Mouse (Mus musculus): ENCODE data around the gene Ptprm.

Gene Ptprm

DNA sequence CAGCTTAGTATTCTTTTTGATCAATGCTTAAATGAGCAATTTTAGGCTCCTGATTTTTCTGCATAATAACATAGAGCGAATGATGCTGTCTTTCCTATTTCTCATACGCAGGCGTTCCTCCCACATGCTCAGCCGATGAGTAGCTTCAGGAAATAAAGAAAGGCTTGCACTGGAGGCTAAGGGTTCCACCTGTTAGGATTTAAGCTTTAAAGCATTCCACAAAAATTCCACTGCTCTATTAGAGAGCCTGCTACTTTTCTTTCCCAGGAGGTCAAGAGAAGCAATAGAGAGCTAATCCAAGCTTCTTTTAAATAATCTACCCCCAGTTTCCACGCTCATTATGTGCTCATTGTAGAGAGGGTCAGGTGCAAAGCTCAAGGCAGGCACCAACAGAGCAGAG is 127.3 kb downstream of the Ptprm start:
- DNase-seq (ENCODE audit: extremely low spot score, low spot score): no peak

DNA sequence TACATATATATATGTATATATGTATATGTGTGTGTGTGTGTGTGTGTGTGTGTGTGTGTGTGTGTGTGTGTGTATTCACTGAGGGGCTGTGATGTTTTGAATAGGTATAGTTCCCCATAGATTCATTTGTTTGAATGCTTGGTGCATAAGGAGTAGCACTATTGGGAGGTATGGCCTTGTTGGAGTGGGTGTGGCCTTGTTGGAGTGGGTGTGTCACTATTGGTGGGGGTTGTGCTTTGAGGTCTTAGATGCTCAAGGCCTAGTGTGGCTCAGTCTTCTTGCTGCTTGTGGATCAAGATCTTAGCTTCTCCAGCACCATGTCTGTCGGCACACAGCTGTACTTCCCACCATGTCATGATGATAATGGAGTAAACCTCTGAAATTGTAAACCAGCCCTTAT is 138.9 kb downstream of the Ptprm start:
- DNase-seq (ENCODE audit: extremely low spot score, low spot score): no peak

DNA sequence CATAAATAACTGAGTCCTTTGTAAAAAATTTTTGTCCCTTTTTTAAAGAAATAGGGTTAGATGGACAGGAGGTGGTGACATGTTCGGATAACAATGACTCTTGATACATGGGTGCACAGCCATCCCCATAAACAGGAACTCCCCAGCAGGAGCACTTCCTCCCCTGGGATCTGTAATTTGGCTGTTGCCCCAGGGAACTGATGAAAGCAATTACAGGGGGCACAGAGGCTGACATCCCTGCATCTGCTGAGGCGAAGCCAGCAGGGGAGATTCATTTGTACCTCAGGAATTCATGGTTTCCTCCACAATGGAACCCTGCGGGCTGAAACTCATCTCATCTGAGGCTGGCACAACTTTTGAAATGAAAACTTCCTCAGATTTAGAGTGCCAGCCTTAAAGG is 140.5 kb downstream of the Ptprm start:
- no peak for DNase-seq (ENCODE audit: extremely low spot score, low spot score)

DNA sequence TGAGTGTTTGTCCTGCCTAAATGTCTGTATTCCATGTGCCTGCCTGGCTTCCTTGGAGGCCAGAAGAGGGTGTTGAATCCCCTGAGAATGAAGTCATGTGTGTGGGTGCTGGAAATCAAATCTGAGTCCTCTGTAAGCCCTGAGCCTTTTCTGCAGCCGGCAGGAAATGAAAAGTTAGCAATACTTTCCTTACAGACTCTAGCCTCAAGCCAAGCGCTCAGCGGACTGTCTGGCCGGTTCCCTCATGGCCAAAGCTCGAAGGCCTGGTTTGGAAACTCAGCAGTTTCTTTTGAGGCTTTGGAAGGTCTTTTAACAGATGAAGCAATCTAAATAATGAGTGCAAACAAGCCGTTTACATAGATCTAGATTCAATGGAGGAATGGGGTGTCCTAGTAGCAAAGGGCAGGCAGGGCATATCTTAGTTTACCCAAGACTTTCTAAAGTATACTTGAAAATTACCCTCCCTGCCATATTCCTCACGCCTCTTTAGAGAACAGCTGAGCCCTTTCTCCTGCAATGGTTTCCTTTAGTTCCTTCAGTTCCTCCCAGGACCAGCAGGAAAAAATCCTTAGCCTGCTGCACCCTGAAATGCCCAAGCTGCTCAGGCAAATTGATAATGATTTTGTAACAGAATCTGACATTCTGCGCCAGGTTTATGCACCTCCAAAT is 144.4 kb downstream of the Ptprm start:
- no peak for DNase-seq (ENCODE audit: extremely low spot score, low spot score)

DNA sequence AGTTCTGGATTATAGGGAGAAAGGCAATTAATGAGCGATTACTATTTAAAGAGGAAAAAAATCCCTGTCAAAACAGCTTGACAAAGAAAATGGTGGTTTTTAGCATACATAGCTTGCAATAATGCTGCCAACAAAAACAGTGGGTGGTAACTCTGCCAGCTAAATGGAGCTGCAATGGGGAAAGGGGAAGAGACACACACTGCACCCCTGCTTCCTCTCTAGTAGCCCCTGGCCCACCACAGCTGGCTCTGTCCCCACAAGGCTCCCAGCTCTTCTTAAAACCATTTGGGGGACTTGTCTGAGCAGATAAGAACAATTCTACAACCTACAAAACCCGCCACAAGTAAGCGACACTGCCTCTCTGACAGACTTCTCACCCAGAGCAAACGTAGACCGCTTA is 145.7 kb downstream of the Ptprm start:
- no peak for DNase-seq (ENCODE audit: extremely low spot score, low spot score)

DNA sequence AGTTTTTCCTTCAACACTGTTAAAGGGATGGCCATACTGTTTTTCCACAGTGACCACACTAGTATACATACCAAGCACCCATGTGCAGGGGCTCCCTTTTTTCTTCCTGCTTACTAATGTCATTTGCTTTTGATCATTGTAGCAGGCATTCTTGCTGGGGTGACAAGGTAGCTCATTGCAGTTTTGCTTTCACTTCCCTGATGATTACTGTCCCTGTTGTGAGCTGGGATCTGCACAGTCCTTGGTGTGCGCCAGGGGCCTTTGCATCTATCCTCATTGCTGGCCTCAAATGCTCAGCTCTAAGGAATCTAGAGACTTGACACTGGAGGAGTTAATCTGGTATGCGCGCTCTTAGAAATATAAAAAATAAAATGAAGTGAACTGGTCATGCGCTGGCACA is 147.3 kb downstream of the Ptprm start:
- no peak for DNase-seq (ENCODE audit: extremely low spot score, low spot score)

DNA sequence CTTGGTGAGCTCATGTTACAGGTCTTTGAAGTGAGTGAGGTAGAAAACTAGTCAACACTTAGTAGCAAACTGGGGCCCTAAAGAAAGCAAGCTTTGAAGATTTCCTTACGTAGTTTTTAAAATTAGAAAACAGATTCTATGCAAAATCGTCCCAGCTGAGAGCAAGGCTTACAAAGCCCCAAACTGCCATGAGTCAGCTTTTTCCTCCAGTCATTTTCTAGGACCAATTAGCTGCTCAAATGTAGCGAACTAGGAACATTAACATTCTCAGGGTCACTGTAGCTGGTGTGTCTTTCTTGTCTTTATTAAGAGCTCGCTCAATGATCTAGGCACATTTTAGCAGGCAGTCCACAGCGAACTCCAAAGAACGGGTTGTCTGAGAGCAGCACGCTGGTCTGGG is 153.1 kb downstream of the Ptprm start:
- DNase-seq (ENCODE audit: extremely low spot score, low spot score): no peak

DNA sequence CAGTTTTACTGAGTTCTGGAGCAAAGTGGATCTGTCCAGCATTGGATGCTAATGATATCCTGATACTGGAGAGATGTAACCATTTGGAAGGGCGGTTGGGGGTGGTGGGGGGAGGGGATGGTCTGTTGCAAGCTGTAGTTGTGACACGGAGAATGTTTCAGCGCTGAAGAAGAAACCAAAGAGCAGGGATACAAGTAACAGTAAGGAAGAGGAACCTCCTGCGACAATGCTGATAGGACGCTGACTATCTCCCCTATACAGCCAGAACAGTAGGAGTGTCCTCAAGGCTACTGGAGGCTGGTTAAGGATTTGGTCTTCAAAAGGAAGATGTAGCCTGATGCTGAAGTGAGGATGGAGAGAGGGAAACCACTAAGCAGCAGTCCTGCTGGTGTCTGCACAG is 160.5 kb downstream of the Ptprm start:
- no peak for DNase-seq (ENCODE audit: extremely low spot score, low spot score)

DNA sequence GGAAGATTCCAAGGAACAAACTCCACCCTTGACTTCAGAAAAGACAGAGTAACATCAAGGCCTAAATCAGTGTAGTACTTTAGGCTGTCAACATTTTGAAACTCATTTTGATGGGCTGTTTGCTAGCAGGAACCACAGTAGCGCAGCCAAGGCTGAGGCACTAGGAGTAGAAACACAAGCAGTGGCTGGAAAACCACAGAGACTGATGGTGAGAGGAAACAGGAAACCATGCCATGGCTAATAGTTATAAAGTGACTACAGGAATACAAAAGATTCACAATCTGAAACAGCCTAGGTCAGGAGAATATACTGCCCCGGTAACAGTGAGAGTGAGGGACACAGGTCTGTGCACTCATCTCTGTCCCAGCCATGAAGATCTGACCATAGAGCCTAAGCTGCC is 165.7 kb downstream of the Ptprm start:
- DNase-seq (ENCODE audit: extremely low spot score, low spot score): no peak

DNA sequence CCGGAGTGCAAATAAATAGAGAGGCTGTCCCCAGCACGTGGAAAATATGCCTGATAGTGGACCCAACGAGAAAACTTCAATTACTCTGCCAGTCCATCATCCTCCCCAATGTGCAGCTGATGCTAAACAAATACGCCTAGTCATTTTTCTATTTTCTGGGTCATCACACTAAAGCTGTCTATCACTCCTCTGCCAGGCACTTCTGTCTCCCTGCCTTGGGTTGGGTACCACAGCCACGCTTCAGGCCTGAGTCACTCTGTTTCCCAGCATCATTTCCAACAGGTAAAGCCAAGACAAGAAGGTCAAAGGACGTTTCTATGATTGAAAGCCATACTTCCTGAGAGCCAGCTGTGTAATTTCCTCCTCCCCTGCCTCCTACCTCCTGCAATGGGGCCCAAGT is 167.4 kb downstream of the Ptprm start:
- DNase-seq (ENCODE audit: extremely low spot score, low spot score): no peak

DNA sequence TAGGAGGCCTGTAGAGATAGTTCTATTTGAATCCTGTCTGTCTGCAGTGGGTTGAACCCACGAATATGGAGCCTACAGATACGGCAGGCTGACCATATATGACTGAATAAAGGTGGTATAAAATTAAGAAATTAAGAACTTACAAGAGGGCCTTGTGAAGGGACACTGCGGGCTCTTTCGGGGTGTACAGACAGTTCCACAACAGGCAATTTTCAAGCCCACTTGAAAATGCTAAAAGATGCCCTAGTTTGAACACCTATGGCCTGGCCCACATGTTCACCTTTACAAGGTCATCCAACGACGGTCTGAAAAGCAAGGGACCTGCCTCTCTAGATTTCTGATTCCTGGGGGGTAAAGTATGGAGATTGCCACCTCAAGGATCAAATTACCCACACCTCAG is 168.3 kb downstream of the Ptprm start:
- DNase-seq (ENCODE audit: extremely low spot score, low spot score): no peak

DNA sequence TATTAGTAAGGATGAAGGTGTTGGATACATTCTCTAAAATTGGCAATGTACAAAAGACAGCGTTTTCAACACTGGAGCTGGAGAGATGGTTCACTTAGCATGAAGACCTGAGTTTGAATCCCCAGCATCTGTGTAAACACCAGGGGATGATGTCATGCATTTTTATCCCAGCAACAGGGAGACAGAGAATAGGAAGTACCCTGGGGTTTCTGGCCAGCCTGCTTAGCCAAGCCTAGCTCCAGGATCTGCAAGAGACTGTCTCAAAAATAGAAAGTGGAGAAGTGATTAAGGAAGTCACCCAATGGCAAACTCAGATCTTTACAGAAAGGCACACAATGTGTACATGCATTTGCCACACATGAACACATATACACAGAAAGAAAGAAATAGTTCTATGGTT is 174.8 kb downstream of the Ptprm start:
- no peak for DNase-seq (ENCODE audit: extremely low spot score, low spot score)

DNA sequence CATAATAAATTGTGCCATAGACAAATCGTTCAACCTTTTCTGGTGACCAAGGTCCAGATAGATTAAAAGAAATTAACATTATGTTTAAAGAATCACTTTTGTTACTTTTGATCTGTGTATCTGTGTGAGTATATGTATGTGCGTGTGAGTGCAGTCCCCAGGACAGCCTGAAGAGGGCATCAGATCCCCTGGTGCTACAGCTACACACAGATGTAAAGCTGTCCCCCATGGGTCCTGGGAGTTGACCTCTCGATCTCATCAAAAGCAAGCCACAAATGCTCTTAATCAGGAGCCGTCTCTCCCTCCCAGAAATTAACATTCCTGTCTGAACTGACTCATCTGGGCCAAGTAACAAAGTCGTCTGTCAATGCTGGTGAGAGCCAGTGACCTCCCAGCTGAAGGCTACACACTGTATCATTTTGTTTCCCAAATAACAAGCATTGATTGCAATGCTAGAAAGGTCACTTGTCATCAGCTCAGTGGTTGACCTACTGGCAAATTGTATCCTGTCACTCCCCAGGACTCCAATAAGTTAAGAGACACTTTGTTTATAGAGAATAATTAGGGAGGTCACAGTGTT is 175.5 kb downstream of the Ptprm start:
- no peak for DNase-seq (ENCODE audit: extremely low spot score, low spot score)

DNA sequence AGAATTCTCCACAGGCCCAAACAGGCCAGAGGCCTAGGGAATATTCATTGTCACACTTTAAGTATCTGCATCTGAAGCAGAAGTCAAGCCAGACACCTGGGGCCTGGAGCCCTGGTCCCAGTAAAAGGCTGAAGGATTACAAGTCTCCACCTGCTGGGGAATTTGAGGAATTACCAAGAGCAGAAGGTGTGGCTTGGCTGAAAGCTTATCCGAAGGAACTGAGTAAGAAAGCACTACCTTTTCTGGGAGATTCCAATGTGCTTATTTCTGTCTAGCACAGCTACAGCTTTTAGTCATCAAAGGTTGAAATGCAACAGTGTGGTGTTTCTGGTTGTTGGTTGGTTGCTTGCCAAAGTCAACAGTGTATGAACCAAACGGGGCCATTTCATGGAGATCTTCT is 178.4 kb downstream of the Ptprm start:
- DNase-seq (ENCODE audit: extremely low spot score, low spot score): peak; percentile 30

DNA sequence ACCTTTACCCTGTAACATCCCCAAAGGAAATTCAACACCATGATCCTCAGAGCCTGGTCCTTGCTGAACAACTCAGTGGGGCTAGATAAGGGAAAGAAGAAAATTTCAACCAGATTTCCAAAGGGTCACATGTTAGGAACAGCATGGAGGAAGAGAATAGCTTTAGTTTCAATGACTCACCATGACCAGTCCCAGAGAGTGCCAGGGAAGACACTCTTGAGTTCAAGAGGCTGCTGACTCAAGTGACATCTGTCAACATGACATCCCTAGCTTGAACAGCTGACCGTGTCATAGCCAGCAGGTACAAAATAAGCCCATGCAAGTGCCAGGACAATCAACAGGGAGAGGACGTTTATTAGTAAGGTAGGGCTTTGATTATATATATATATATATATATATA is 182.9 kb downstream of the Ptprm start:
- no peak for DNase-seq (ENCODE audit: extremely low spot score, low spot score)

DNA sequence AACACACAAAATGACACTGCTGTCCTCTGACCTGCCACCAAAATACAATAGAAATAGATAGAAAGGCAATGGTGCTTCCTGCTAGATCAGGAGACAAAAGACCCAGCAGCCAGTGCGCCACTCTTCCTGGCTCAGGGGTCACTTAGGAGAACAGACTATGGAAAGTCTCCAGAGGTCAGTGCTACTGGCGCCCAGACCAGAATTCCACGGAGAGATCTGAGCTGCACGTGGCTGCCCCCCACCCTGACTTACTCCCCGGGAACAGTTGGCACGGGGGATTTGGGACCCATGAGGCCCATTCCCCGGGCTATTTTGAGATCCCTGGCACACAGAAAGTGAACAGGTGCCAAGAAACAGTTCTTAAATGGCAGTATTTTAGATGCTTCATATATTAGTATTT is 183.6 kb downstream of the Ptprm start:
- DNase-seq (ENCODE audit: extremely low spot score, low spot score): no peak

DNA sequence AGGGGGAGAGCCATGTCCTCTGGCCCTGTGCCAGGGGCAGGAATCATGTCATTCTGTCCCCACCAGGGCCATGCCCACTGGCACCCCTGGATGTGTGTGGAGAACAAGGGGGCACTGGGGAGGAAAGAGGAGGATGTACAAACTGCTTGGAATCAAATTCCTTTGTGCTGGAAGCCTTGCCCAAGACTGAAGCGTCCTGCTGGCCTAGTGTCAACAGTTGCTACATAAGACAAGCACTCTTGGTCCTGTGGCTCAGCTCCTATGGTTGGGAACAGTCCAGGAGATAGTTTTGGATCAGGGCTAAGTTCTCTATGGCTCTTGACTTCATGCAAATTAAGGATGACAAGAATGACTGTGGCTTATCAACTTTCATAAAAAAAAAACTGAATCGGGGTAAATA is 188.4 kb downstream of the Ptprm start:
- no peak for DNase-seq (ENCODE audit: extremely low spot score, low spot score)

DNA sequence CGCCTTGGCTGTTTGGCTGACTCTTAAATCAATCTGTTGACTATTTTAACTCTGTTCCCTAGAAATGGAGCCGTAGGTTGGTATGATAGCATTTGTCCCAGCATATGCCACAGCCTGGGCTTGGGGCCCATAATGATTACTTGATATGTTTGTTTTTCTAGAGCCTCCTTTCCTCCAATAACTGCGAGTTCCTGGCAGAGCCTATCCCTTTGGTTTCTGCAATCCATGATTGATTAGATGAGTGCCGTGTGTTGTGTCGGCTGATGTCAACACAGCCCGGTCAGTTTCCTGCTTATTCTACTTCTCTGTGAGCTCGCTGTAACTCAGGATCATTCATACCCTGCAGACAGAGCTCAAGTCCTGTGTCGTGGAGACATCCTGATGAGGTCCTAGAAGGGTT is 194.6 kb downstream of the Ptprm start:
- DNase-seq (ENCODE audit: extremely low spot score, low spot score): no peak

DNA sequence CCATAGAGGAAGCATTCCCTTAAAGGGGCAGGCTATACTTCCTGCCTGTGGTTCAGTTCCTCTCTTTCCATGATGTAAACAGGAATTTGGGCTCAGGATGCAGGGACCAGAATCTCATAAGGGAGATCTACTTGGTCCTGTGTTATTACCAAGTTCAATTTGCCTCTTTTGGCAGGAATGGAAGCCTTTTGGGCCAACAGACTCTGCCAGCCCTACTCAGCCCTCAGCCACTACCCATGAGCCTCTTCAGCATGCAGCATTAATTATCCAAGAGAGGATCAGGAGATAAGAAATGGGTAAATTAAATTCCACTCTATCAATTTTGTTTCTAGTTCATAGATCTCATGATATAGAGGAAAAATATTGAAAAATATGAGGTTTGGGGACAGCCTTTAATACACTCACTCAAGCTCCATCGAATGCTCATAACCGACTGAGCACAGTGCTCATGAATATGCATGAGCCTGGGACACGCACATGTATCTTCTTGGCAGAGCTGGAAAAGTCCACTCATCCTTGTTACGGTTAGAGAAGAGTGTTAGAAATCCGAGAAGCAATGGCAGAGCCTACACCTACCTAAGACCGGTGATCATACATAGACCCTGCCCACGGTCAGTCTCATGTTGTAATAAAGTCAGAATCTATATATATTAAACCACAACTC is 197.0 kb downstream of the Ptprm start:
- no peak for DNase-seq (ENCODE audit: extremely low spot score, low spot score)

DNA sequence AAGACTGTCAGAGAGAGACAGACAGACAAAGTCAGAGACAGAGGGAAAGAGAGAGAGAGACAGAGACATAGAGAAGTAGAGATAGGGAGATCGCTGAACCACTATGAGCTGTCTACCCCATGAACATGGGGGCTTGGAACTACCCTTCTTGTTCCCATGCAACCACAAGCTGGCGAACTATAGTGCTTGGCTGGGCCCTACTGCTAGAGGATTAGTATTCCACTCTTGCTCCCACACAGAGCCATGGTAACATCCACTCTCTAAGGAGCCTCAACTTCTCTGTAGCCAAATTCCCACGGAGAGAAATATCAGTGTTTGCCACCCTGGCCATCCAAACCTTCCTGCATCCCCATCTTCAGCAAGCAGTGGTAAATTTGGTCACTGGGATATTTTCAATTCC is 202.0 kb downstream of the Ptprm start:
- DNase-seq (ENCODE audit: extremely low spot score, low spot score): no peak

DNA sequence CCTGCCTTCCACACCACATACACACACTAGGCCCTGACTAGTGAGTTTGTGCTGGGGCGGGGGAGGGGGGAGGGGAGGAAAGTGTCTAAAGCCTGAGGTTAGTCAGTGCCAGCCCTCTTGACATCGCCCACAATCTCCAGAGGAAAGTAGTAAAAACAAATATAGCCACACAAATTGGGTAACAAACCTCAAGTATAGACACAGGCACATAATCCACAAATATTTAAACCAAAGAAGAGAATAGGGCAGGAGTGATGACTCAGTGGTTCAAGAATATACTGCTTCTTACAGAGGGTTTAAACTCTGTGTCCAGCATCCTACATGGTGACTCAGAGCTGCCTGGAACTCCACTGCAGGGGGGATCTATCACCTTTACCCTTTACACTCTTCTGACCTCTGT is 203.8 kb downstream of the Ptprm start:
- DNase-seq (ENCODE audit: extremely low spot score, low spot score): no peak

DNA sequence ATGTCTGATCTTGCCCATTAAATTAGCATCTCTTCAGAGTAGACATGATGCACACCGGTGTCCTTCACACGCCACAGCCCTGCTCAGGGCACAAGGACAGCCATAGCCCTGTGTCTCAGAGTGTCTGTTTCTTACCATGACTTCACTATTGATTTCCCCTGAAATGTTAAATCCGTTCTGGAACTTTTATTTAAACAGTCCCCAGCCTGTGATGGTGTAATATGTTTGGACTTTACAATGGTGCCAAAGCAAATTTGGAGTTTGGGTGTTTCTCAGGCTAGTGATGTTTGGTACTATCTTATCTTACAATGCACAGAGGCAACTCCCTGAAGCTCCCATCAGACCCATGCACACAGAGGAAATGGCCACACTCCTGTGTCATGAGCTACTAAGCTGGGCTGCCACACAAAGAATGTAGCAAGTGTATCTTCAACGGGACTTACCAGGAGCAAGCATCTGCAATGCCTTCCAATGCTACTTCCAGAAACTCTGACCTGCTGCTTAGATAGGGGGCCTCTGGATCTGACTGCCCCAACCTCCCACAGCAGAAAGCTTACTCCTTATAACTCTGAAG is 212.0 kb downstream of the Ptprm start:
- DNase-seq (ENCODE audit: extremely low spot score, low spot score): no peak

DNA sequence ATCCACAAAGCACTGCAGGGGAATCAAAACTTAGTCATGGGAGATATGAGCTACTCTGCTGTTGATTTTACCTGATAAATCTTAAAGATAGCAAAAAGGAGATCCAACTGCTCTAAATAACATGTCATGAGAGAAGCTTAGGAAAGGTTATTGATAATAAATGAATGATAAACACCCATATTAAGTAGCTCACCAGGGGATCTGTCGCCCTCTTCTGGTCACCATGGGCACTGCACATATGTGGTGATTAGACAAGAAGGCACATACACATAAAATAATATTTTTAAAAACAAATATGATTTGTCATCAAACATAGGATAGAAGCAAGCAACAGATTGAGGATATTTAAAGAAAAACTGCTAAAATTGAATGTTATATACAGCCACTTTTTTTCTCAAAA is 213.8 kb downstream of the Ptprm start:
- DNase-seq (ENCODE audit: extremely low spot score, low spot score): no peak

Data from neural tube, embryonic 10.5 days (tissue).